Mouse (Mus musculus): Measurements from ENCODE around the gene Eif3l. TPM values are rescaled to one million over a fixed set of nuclear protein-coding genes. Genes with fewer than 3 reads are reported as not detected.

Gene Eif3l
- polyA plus RNA-seq, 2 experiments: 104 to 130 TPM

- DNase-seq (ENCODE audit: low read depth in 3 of 3, low spot score in 3 of 3) (peak; percentile 100), ATAC-seq (ENCODE audit: insufficient read depth) (peak; percentile 95)
- H3K27me3 ChIP-seq (ENCODE audit: control insufficient read depth, insufficient read depth, low read length): no peaks in the 10 kb centered on the region
- WGBS (ENCODE audit: insufficient replicate concordance): under 1% methylated on average over 80 of the region's 80 CpGs
- H3K4me3 ChIP-seq (ENCODE audit: insufficient read depth in 1 of 2, low read depth in 2 of 2, low read length in 2 of 2): peak within 1 kb of the TSS; percentile 87 to 93
- H3K9me3 ChIP-seq (ENCODE audit: control insufficient read depth, low read length): no peaks in the 10 kb centered on the region
- peak within 1 kb of the TSS; percentile 87 for H3K4me2 ChIP-seq (ENCODE audit: low read depth)
- H3K36me3 ChIP-seq (replicated peaks; ENCODE audit: control insufficient read depth, insufficient read depth, low read depth): peaks cover 35% of the 10 kb centered on the region
- peak within 1 kb of the TSS; percentile 94 for H3K9ac ChIP-seq (replicated peaks)
- TF ChIP-seq EP300 (IDR thresholded peaks at IDR 0.05; ENCODE audit: low read depth) (no peak), CTCF (IDR thresholded peaks at IDR 0.05; ENCODE audit: low read depth) (no peak)
- peaks cover 49 to 50% of the 10 kb centered on the region in 2 experiments for H3K4me1 ChIP-seq (replicated peaks; ENCODE audit: control insufficient read depth in 2 of 2, insufficient read depth in 2 of 2, low read length in 1 of 2)
- H3K27ac ChIP-seq: peak within 1 kb of the TSS; percentile 78
Measured at GRCm38 (mm10) chr15:79062376-79063159, 12.4 kb upstream of the Eif3l start, which contains the start of gene Ankrd54. Ankrd54 (minus strand) TSS chr15:79062893.

- Histone ChIP-seq H3K4me1 (replicated peaks; ENCODE audit: control insufficient read depth in 2 of 2, insufficient read depth in 2 of 2, low read length in 1 of 2) (peaks cover 49 to 51% of the 10 kb centered on the region in 2 experiments), H3K9me3 (ENCODE audit: control insufficient read depth, low read length) (no peaks in the 10 kb centered on the region), H3K27ac (peak overlapping the region; percentile 58), H3K9ac (replicated peaks) (peak overlapping the region; percentile 65), H3K4me3 (ENCODE audit: insufficient read depth in 1 of 2, low read depth in 2 of 2, low read length in 2 of 2) (peak overlapping the region; percentile 49 to 55), H3K27me3 (ENCODE audit: control insufficient read depth, insufficient read depth, low read length) (no peaks in the 10 kb centered on the region), H3K36me3 (replicated peaks; ENCODE audit: control insufficient read depth, insufficient read depth, low read depth) (peaks cover 28% of the 10 kb centered on the region), H3K4me2 (ENCODE audit: low read depth) (peak overlapping the region; percentile 77)
- WGBS (ENCODE audit: insufficient replicate concordance): 8% methylated on average over 14 of the region's 14 CpGs
- ATAC-seq (ENCODE audit: insufficient read depth): no peak
- TF ChIP-seq CTCF (IDR thresholded peaks at IDR 0.05; ENCODE audit: low read depth) (no peak), EP300 (IDR thresholded peaks at IDR 0.05; ENCODE audit: low read depth) (peak; percentile 63)
- no peak for DNase-seq (ENCODE audit: low read depth in 3 of 3, low spot score in 3 of 3)
Measured at GRCm38 (mm10) chr15:79063160-79063740, 11.7 kb upstream of the Eif3l start.

GRCm38 (mm10) chr15:79065086-79065770, 9.8 kb upstream of the Eif3l start:
- no peak overlapping the region for H3K4me2 ChIP-seq (ENCODE audit: low read depth)
- DNase-seq (ENCODE audit: low read depth in 3 of 3, low spot score in 3 of 3): no peak
- WGBS (ENCODE audit: insufficient replicate concordance): 68% methylated on average over 8 of the region's 8 CpGs
- no peak overlapping the region for H3K27ac ChIP-seq
- TF ChIP-seq EP300 (IDR thresholded peaks at IDR 0.05; ENCODE audit: low read depth) (no peak), CTCF (IDR thresholded peaks at IDR 0.05; ENCODE audit: low read depth) (no peak)
- ATAC-seq (ENCODE audit: insufficient read depth): no peak
- H3K36me3 ChIP-seq (replicated peaks; ENCODE audit: control insufficient read depth, insufficient read depth, low read depth): peaks cover 10% of the 10 kb centered on the region
- H3K9ac ChIP-seq (replicated peaks): no peak overlapping the region
- peaks cover 48 to 49% of the 10 kb centered on the region in 2 experiments for H3K4me1 ChIP-seq (replicated peaks; ENCODE audit: control insufficient read depth in 2 of 2, insufficient read depth in 2 of 2, low read length in 1 of 2)
- no peaks in the 10 kb centered on the region for H3K9me3 ChIP-seq (ENCODE audit: control insufficient read depth, low read length)
- H3K4me3 ChIP-seq (ENCODE audit: insufficient read depth in 1 of 2, low read depth in 2 of 2, low read length in 2 of 2): no peak overlapping the region
- H3K27me3 ChIP-seq (ENCODE audit: control insufficient read depth, insufficient read depth, low read length): no peaks in the 10 kb centered on the region

- TF ChIP-seq CTCF (IDR thresholded peaks at IDR 0.05; ENCODE audit: low read depth) (no peak), EP300 (IDR thresholded peaks at IDR 0.05; ENCODE audit: low read depth) (no peak)
- Histone ChIP-seq H3K27ac (peak overlapping the region; percentile 3; the same call in 1 of the 2 replicates), H3K4me1 (replicated peaks; ENCODE audit: control insufficient read depth in 2 of 2, insufficient read depth in 2 of 2, low read length in 1 of 2) (peaks cover 43 to 45% of the 10 kb centered on the region in 2 experiments), H3K4me2 (ENCODE audit: low read depth) (no peak overlapping the region), H3K4me3 (ENCODE audit: insufficient read depth in 1 of 2, low read depth in 2 of 2, low read length in 2 of 2) (no peak overlapping the region), H3K9ac (replicated peaks) (no peak overlapping the region), H3K27me3 (ENCODE audit: control insufficient read depth, insufficient read depth, low read length) (no peaks in the 10 kb centered on the region), H3K9me3 (ENCODE audit: control insufficient read depth, low read length) (no peaks in the 10 kb centered on the region), H3K36me3 (replicated peaks; ENCODE audit: control insufficient read depth, insufficient read depth, low read depth) (no peaks in the 10 kb centered on the region; the same call in 1 of the 2 replicates)
- DNase-seq (ENCODE audit: low read depth in 3 of 3, low spot score in 3 of 3) (no peak), ATAC-seq (ENCODE audit: insufficient read depth) (no peak)
- WGBS (ENCODE audit: insufficient replicate concordance): 72% methylated on average over 2 of the region's 2 CpGs
Measured at GRCm38 (mm10) chr15:79066276-79066675, 8.7 kb upstream of the Eif3l start.

All from liver, embryonic 14.5 days (tissue).